Mouse (Mus musculus): ENCODE measurements at regions not wholly inside any gene's neighbourhood (a gene's known extent, or its start where the extent isn't known, plus 50 kb on each side); places are given as distances from the start of the nearest gene placed in this dataset.

GRCm38 (mm10) chr4:7142781-7143180 lies 1096.1 kb downstream of the Car8 start:
- no peak for DNase-seq (ENCODE audit: low read depth, low spot score)

- no peak for DNase-seq (ENCODE audit: low read depth, low spot score)
Observed at GRCm38 (mm10) chr4:7112159-7112558, 1126.7 kb downstream of the Car8 start.

GRCm38 (mm10) chr4:7092957-7093356 lies 1145.9 kb downstream of the Car8 start:
- DNase-seq (ENCODE audit: low read depth, low spot score): no peak

GRCm38 (mm10) chr4:7091201-7091814 lies 1147.5 kb downstream of the Car8 start:
- DNase-seq (ENCODE audit: low read depth, low spot score): no peak

Data from embryo, embryonic 11.5 days (tissue).